Mouse (Mus musculus): ENCODE data around the gene Arrb1. TPM values are rescaled to one million over a fixed set of nuclear protein-coding genes. Genes with fewer than 3 reads are reported as not detected.
A peak's percentile ranks its signal among the peaks of the same experiment; 100 is the strongest.

Gene Arrb1
- total RNA-seq, 2 experiments from 2014 or later = 41.1 to 51.0 TPM

GRCm38 (mm10) chr7:99579491-99580190 lies 44.4 kb downstream of the Arrb1 start:
- DNase-seq = no peak

GRCm38 (mm10) chr7:99580247-99580646 lies 45.0 kb downstream of the Arrb1 start:
- no peak for DNase-seq

DNA sequence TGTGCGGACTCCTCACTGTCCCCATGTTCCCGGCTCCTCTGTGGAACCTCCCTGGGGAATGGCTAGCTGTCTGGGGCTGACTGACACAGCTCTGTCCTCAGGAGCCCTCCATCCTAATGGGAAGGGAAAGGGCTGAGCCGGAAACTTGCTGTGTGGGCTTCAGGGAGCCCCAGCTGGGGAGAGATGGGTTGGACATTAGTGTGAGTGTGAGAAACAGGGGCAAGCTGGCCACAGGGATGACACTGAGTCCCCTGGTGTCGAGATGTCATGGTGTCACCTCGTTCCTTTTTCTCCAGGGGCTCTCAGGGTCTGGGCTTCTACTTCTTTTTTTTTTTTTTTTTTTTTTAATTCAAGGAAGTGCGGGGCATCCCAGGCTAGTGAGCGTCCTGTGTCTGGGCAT lies 47.0 kb downstream of the Arrb1 start:
- DNase-seq = no peak

DNA sequence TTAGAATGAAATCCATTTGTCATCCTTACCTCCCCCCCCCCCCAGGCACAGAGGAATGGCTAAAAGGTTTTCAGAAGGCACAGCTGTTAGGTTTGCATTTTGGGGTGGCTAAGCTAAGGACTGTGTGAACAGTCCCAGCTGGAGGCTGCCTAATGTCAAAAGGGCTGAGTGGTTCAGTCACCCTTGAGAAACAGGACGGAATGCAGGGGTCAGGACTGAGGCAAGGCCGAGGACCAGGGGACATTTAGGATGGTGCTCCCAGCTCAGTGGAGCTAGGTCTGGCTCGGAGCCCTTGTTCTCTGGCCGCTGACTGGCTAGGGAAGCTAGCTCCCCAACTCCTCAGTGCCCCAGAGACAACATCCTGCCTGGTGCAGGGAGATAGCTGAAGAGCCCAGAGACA lies 47.6 kb downstream of the Arrb1 start:
- DNase-seq = peak in 1 of 2 experiments; percentile 43

GRCm38 (mm10) chr7:99583625-99584024 lies 48.4 kb downstream of the Arrb1 start:
- no peak for DNase-seq

DNA sequence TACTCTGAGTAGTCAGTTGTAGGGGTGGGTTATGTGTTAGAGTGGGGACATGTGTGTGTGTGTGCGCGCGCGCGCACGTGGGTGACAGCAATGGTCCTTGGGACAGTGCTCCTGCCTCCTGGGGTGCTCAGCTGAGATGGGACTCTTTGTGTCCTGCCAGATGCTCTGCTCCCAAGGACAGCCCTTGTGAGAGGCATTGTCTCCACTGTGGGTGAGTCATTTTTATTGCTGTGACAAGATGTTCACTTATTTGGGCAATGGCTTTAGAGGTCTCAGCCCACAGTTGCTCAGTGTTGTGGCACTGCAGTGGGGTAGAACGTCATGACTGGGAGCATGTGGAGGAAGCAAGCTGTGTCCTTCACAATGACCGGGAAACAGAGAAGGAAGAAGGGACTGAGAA lies 50.7 kb downstream of the Arrb1 start:
- DNase-seq = peak; percentile 64 to 71

GRCm38 (mm10) chr7:99590064-99590463 lies 54.8 kb downstream of the Arrb1 start:
- DNase-seq = peak; percentile 72 to 77

- no peak for DNase-seq
Measured at GRCm38 (mm10) chr7:99590646-99591045, 55.4 kb downstream of the Arrb1 start.

- DNase-seq = no peak
Measured at GRCm38 (mm10) chr7:99592669-99593068, 57.4 kb downstream of the Arrb1 start.

DNA sequence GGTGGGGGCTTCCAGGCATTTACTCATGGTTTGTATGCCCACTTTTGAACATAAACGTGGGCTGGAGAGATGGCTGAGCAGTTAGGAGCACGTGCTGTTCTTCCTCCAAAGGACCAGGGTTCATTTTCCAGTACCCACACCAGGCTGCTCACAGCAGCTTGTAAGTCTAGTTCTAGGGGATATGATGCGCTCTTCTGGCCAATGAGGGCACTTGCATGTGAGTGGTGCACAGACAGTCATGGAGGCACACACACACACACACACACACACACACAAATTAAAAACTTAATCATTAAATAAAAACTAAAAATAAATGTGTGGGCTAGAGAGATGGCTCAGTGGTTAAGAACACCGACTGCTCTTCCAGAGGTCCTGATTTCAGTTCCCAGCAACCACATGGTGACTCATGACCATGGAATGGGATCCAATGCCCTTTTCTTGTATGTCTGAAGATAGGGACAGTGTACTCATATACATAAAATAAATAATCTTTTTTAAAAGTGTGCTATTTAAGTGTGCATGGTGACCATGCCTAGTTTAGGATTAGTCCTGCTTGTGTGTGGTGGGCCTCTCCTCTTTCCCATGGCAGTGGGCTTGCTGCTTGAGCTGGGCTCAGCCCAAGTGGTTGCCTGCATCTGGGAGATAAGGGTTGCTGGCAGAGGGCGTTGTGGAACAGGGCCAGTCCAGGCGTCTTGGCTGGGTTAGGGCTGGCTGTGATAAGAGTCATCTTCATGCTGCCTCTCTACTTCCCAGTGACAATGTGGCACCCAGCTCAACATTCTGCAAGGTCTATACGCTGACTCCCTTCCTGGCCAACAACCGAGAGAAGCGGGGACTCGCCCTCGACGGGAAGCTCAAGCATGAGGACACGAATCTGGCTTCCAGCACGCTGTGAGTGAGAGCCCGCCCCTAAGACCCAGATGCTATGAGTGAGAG lies 58.9 kb downstream of the Arrb1 start:
- peak in 1 of 2 experiments; percentile 29 for DNase-seq

- no peak for DNase-seq
Measured at GRCm38 (mm10) chr7:99598722-99599121, 63.5 kb downstream of the Arrb1 start.

- DNase-seq = no peak
Measured at GRCm38 (mm10) chr7:99603875-99604662, 68.8 kb downstream of the Arrb1 start.

DNA sequence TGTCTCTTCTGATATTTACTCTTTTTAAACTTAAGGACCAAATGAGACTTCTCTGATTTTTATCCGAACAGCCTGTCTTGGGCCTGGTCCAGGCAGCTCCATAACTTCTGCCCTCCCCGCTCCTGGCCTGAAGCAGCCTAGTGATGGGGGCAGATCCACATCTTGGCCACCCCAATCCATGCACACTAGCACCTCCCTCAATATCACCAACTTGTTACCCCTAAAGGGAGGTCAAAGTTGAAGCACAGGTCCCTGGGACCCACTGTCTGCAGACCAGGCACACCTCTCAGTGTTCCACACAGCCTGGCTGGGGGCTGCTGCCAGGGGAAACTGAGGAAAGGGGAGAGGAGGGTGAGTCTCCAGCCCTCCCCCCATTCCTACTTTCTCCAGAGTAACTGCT lies 69.8 kb downstream of the Arrb1 start:
- DNase-seq = no peak

DNA sequence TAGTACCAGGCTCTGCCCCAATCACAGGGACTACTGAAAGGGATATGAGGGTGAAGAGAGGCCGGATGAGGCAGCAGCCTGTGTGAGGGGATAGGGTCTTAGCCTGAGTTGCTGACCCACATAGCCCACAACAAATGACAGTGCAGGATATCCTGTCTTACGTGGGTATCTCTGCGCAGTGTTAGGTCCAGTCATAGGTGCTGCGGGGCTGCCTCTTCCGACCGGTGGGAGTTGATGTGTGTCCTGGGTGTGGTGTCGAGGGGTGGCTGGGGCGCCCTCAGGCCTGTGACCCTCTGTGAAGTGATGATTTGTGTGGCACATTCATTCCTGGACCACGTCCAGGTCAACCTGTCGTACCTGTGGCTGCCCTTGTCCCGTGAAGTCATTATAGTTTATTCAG lies 71.0 kb downstream of the Arrb1 start:
- DNase-seq = peak in 1 of 2 experiments; percentile 26

- DNase-seq = peak; percentile 69 to 77
Measured at GRCm38 (mm10) chr7:99606766-99607165, 71.5 kb downstream of the Arrb1 start.

DNA sequence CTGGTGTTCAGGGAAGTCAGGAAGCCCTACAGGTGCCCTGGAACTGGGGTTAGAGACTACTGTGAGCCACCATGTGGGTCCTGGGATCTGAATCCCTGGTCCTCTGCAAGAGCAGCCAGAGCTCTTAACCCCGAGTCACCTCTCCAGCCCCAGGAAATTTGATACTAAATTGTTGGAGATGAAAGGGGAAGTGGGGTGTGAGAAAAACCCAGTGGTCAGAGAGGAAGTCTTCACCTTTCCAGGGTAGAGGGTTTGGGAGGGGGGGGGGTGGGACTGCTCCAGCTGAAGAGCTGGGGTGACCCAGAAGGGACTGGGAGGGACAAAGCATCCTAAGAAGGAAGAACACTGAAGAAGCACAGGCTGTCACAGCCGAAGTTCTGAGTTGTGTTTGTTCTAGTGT lies 72.4 kb downstream of the Arrb1 start:
- no peak for DNase-seq

DNA sequence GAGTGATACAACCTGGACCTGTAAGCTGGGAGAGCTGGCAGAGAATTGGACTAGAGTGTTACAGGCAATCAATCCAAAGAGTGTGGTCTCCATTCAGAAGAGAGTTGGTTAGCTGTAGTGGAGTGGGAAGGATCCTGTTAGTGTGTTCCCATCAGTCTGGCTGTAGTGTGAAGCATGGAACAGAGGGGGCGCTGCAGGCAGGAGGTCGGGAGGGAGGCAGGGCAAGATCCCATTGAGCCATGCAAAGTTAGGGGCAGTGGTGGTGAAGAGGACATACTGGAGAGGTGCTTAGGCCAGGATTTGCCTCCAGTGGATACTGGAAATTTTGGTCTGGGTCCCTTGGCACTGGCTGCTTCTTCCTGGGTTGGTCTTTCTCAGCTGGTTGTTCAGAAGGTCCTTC lies 83.0 kb downstream of the Arrb1 start:
- no peak for DNase-seq

DNA sequence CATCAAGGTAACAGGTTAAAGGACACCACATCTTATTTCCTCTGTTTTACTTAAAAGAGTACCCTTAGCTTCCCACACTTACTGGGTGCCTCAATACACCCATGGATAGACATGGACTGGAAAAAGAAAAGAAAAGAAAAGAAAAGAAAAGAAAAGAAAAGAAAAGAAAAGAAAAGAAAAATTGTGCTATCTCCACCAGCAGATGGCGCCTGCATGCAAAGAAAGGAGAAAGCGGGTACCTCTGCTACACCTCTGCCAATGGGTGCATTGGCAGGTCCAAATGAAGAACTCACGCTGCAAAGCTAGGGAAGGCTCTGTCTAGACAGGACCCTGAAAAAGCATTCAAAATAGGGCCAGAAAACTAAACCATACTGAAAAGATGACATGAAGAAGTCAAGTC lies 83.6 kb downstream of the Arrb1 start:
- DNase-seq = peak; percentile 40 to 49

DNA sequence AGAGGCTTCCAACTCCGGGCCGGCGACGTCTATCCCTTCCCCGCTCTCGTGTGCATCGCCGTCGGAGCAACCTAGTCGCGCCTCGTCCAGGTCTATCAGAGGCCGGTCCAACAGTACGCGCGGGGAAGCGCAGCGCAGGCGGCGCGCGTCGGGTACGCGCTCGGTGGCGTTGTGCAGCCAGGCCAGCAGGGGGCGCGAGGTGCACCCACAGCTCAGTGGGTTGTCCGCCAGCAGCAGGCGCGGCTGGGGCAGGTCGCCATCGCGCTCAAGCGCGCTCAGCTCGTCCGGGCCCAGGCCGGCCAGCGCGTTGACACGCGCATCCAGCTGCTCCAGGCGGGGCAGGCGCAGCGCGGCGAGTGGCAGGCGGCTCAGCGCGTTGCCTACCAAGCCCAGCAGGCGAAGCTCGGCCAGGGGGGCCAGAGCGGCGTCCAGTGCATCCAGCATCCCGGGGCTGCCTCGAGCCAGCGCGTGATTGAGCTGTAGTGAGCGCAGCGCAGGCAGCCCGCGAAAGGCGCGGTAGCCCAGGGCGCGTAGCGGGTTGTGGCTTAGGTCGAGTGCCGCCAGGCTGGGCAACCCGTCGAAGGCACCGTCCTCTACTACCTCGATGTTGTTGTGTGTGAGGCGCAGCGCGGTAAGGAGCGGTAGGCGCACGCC lies 90.6 kb downstream of the Arrb1 start:
- DNase-seq = peak; percentile 94 to 97

DNA sequence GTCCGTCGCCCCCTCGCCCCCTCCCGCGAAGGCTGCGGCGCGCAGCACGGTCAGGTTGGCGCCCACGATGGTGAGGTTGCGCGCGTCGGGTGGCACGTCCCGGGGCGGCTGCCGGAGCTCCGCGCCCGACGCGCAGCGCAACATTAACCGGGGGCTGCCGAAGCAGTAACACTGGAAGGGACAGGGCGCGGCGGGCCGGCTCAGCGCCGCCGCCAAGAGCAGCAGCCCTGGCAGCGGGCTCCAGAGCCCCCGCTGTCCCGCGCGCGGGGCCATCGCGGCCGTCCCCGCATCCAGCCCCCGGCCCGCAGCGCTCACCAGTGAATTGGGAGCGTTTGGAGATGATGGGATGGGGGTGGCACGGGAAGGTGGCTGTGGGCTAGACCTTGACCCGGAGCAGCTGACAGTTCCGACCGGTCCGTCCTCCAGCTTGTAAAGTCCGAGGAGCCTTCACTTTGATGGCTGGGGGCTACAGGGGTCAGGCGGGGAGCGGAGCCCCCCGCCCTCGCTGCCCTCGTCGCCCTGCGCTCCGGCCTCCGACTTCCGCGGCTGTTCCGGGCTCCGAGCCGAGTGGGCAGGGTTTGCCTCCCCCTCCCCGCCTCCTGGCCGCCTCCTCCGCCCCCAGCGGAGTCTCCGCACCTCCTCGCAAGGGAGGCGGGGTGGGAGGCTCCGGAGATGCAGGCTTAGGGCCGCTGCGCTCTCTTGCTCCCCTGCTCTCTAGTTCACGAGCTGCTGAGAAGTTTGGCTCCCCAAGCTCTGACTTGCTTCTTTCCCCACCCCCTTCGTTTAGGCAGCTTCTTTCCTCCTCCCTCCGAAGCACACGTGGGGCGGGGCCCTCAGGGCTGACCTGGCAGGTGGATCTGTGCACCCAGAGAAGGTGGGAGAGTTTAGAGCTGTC lies 91.4 kb downstream of the Arrb1 start, which contains the start of gene Tpbgl:
Tpbgl (minus strand) TSS at position 728 of the 895 bp plus-strand sequence.
- DNase-seq = peak; percentile 87 to 89

- DNase-seq = no peak
Measured at GRCm38 (mm10) chr7:99627366-99627765, 92.1 kb downstream of the Arrb1 start.
